Mouse (Mus musculus) G1E (cell line): ENCODE results near the gene Gm20661. TPM values are rescaled to one million over a fixed set of nuclear protein-coding genes. Genes with fewer than 3 reads are reported as not detected.
A peak's percentile ranks its signal among the peaks of the same experiment; 100 is the strongest.

Experiments
- ATAC-seq: 2 replicates; pipeline ENCODE4 v1.8.0; 2016; ENCODE audit warnings: mild to moderate bottlenecking; ENCODE audit not compliant: insufficient number of reproducible peaks, poor library complexity, low FRiP score, severe bottlenecking; ENCODE audit errors: extremely low read depth
- DNase-seq: peaks from one replicate; pipeline ENCODE4 v3.0.0; 2012; ENCODE audit warnings: low spot score
- H3K27me3 ChIP-seq: 2 replicates; pipeline ENCODE4 v1.6.1; 2012; ENCODE audit warnings: mild to moderate bottlenecking, low read length, inconsistent platforms; ENCODE audit not compliant: insufficient read depth
- H3K36me3 ChIP-seq: replicated peaks from 2 replicates; pipeline ENCODE3; 2012; ENCODE audit warnings: mild to moderate bottlenecking, inconsistent platforms
- H3K4me1 ChIP-seq: 2 replicates; pipeline ENCODE4 v1.6.1; 2012; ENCODE audit warnings: low read depth, low read length, inconsistent platforms, mixed read lengths; ENCODE audit not compliant: insufficient read depth
- H3K4me3 ChIP-seq: 2 replicates; pipeline ENCODE4 v1.5.1; 2012; ENCODE audit warnings: low read depth, mild to moderate bottlenecking, inconsistent platforms, low read length, moderate library complexity, mixed read lengths
- H3K9me3 ChIP-seq: replicated peaks from 2 replicates; pipeline ENCODE4 v1.6.1; 2012; ENCODE audit warnings: inconsistent platforms
- CTCF ChIP-seq: IDR thresholded peaks from 2 replicates; pipeline ENCODE4 v1.5.1; 2012; ENCODE audit warnings: low read depth, low read length, inconsistent platforms, mixed read lengths
- GATA1 ChIP-seq: IDR thresholded peaks from 2 replicates; pipeline ENCODE4 v1.6.1; 2012; ENCODE audit warnings: borderline replicate concordance, low read length, inconsistent platforms, mixed read lengths
- GATA2 ChIP-seq: IDR thresholded peaks from 2 replicates; pipeline ENCODE4 v1.6.1; 2012; ENCODE audit warnings: low read depth, low read length, inconsistent platforms, borderline replicate concordance
- POLR2AphosphoS5 ChIP-seq: IDR thresholded peaks from 2 replicates; pipeline ENCODE4 v1.6.1; 2012; ENCODE audit warnings: low read depth, low read length, inconsistent platforms; ENCODE audit not compliant: insufficient replicate concordance
- TAL1 ChIP-seq: conservative IDR thresholded peaks from 2 replicates; pipeline ENCODE4 v1.6.1; 2012; ENCODE audit warnings: low read depth, low read length, inconsistent platforms, mixed read lengths
- polyA plus RNA-seq: library from polyadenylated mRNA; stranded (reverse); fragments of >175 nt; gene quantifications from 2 replicates; pipeline ENCODE4 v1.2.3, GENCODE M21; 2012
- total RNA-seq, 2 experiments: library from RNA; stranded (forward) in 1 of 2; stranded (reverse) in 1 of 2; fragments of 200-1000 nt in 1 of 2; fragments of >200 nt in 1 of 2; fragmentation: Nextera tagmentation in 1 of 2; gene quantifications; 2 replicates each; pipeline ENCODE4 v1.2.3; 2014 to 2017

Gene Gm20661
- total and polyA plus RNA-seq, 3 experiments = 0.15 to 1.8 (median 0.75) TPM

GRCm38 (mm10) chr9:107993013-107993412, 10.2 kb downstream of the Gm20661 start:
- Histone ChIP-seq H3K9me3 (no peaks in the 10 kb centered on the region), H3K4me3 (no peak overlapping the region), H3K36me3 (no peaks in the 10 kb centered on the region), H3K4me1 (peaks cover 19% of the 10 kb centered on the region), H3K27me3 (peaks cover 28% of the 10 kb centered on the region)
- DNase-seq (no peak), ATAC-seq (no peak)
- TF ChIP-seq CTCF = no peak
- TF ChIP-seq TAL1 = no peak
- no peak for TF ChIP-seq GATA1
- no peak for TF ChIP-seq POLR2AphosphoS5
- no peak for TF ChIP-seq GATA2

GRCm38 (mm10) chr9:107994464-107994863, 11.6 kb downstream of the Gm20661 start:
- no peaks in the 10 kb centered on the region for H3K36me3 ChIP-seq
- peaks cover 15% of the 10 kb centered on the region for H3K4me1 ChIP-seq
- H3K4me3 ChIP-seq = no peak overlapping the region
- DNase-seq = no peak
- no peak for ATAC-seq
- peaks cover 38% of the 10 kb centered on the region for H3K27me3 ChIP-seq
- TF ChIP-seq POLR2AphosphoS5 (no peak), TAL1 (no peak), CTCF (no peak), GATA2 (no peak), GATA1 (no peak)
- H3K9me3 ChIP-seq = no peaks in the 10 kb centered on the region

GRCm38 (mm10) chr9:107995513-107995912, 12.7 kb downstream of the Gm20661 start:
- TF ChIP-seq GATA1 = no peak
- TF ChIP-seq GATA2 = no peak
- TF ChIP-seq CTCF = no peak
- no peak for TF ChIP-seq POLR2AphosphoS5
- TF ChIP-seq TAL1 = no peak
- ATAC-seq = no peak
- no peak overlapping the region for H3K4me3 ChIP-seq
- no peaks in the 10 kb centered on the region for H3K36me3 ChIP-seq
- no peaks in the 10 kb centered on the region for H3K9me3 ChIP-seq
- peaks cover 7% of the 10 kb centered on the region; the same call in 1 of the 2 replicates for H3K4me1 ChIP-seq
- peaks cover 39% of the 10 kb centered on the region for H3K27me3 ChIP-seq
- DNase-seq = no peak

- H3K27me3 ChIP-seq = peaks cover 35% of the 10 kb centered on the region
- no peak within 1 kb of the TSS for H3K4me3 ChIP-seq
- no peaks in the 10 kb centered on the region for H3K9me3 ChIP-seq
- H3K4me1 ChIP-seq = peaks cover 7% of the 10 kb centered on the region; the same call in 1 of the 2 replicates
- no peaks in the 10 kb centered on the region for H3K36me3 ChIP-seq
- ATAC-seq (no peak), DNase-seq (no peak)
- TF ChIP-seq GATA2 (no peak), GATA1 (no peak), POLR2AphosphoS5 (no peak), TAL1 (no peak), CTCF (no peak)
Observed at GRCm38 (mm10) chr9:107996049-107996448, 13.2 kb downstream of the Gm20661 start, which contains the start of gene Gm20662. Gm20662 (plus strand) TSS chr9:107996349.

GRCm38 (mm10) chr9:108001922-108002770, 19.3 kb downstream of the Gm20661 start, which contains the start of gene Ip6k1:
Ip6k1 (plus strand) TSS chr9:108002501.
- peaks cover 11% of the 10 kb centered on the region for H3K27me3 ChIP-seq
- DNase-seq (peak; percentile 98), ATAC-seq (peak; percentile 100)
- H3K4me1 ChIP-seq = peaks cover 28% of the 10 kb centered on the region
- peak within 1 kb of the TSS; percentile 96 for H3K4me3 ChIP-seq
- H3K9me3 ChIP-seq = no peaks in the 10 kb centered on the region
- H3K36me3 ChIP-seq = peaks cover 13% of the 10 kb centered on the region
- TF ChIP-seq GATA1 = no peak
- TF ChIP-seq GATA2 = no peak
- no peak for TF ChIP-seq CTCF
- no peak for TF ChIP-seq POLR2AphosphoS5
- no peak for TF ChIP-seq TAL1
